Comparison of ENCODE assay signal across 22 mouse cellular contexts in genomic region chr2:112273474-112273873, GRCm38 (mm10). TPM values are rescaled to one million over a fixed set of nuclear protein-coding genes. Genes with fewer than 3 reads are reported as not detected.
DNase-seq lines count a peak whose midpoint lies in the region; TF ChIP-seq lines count a peak whose summit lies in the region.
"Had no signal": no experiment of that assay in that cellular context is flagged by ENCODE, and none has a peak within 500 bp of the region (broad histone marks: within the 10 kb centered on the region; RNA-seq: fewer than 3 reads in every experiment).

No protein-coding gene starts in this region.

- H3K4me3 ChIP-seq in heart, adult 2 months: no peak overlapping the region
- H3K4me3 ChIP-seq: embryonic facial prominence, embryonic 10.5 days; embryonic facial prominence, embryonic 12.5 days; forebrain, embryonic 13.5 days; forebrain, embryonic 15.5 days had no signal

- H3K79me2 ChIP-seq in heart, adult 2 months (replicated peaks; ENCODE audit: control insufficient read depth, insufficient read depth, low read length): peaks cover 3% of the 10 kb centered on the region; the same call in 1 of the 2 replicates

- TF ChIP-seq CTCF in heart, adult 2 months (IDR thresholded peaks at IDR 0.05): no peak

- H3K27me3 ChIP-seq in heart, adult 2 months (ENCODE audit: control insufficient read depth, insufficient read depth, low read length): no peaks in the 10 kb centered on the region
- H3K27me3 ChIP-seq: embryonic facial prominence, embryonic 12.5 days; forebrain, embryonic 13.5 days; forebrain, embryonic 15.5 days had no signal

- no peak for TF ChIP-seq EP300 in heart, adult 2 months (IDR thresholded peaks at IDR 0.05; ENCODE audit: insufficient read depth, low read depth, low read length)

- 56% methylated on average over 6 of the region's 6 CpGs for WGBS in heart, adult 2 months

- peak; percentile 87 for DNase-seq in heart, adult 11 months
- no peak for DNase-seq in heart, adult 2 months
- DNase-seq in ovary, postnatal 36 days (ENCODE audit: low spot score): peak; percentile 31
- DNase-seq in ovary, adult 18-20 months (ENCODE audit: low spot score): no peak
- DNase-seq in kidney, postnatal 4 days: no peak
- DNase-seq: adrenal gland, adult 2 months; adrenal gland, postnatal 10 days; adrenal gland, postnatal 25 days; cerebellum, adult 11-12 months; cerebellum, adult 2 months; cerebellum, adult 9-10 months; cerebellum, postnatal 10 days; cerebellum, postnatal 25 days; forebrain, postnatal 0 days had no signal

- H3K36me3 ChIP-seq in heart, adult 2 months (ENCODE audit: control insufficient read depth, insufficient read depth, low read length): peaks cover 14% of the 10 kb centered on the region
- H3K36me3 ChIP-seq: embryonic facial prominence, embryonic 10.5 days; embryonic facial prominence, embryonic 12.5 days; forebrain, embryonic 15.5 days had no signal

- H3K9ac ChIP-seq in heart, adult 2 months (ENCODE audit: low read depth, low read length): no peak overlapping the region
- H3K9ac ChIP-seq: embryonic facial prominence, embryonic 12.5 days; forebrain, embryonic 13.5 days; forebrain, embryonic 15.5 days; forebrain, postnatal 0 days had no signal

- intact Hi-C loops in heart, adult 2 months (cut with DNase I): no loop called here

- H3K4me1 ChIP-seq in heart, adult 2 months (ENCODE audit: control insufficient read depth, insufficient read depth, low read length): peaks cover 7% of the 10 kb centered on the region
- H3K4me1 ChIP-seq: embryonic facial prominence, embryonic 10.5 days; embryonic facial prominence, embryonic 12.5 days had no signal

- no peak for TF ChIP-seq POLR2A in heart, adult 2 months (IDR thresholded peaks at IDR 0.05; ENCODE audit: insufficient read depth, low read depth, low read length)

- no peak overlapping the region for H3K27ac ChIP-seq in heart, adult 2 months
- H3K27ac ChIP-seq: embryonic facial prominence, embryonic 10.5 days; embryonic facial prominence, embryonic 12.5 days; forebrain, embryonic 13.5 days; forebrain, embryonic 15.5 days had no signal

RNA-seq across cellular contexts. Expression of gene Gm21985, which starts 7.4 kb away (rescaled TPM):
- 1 to 10 TPM in 1 of 2 experiments, under 1 TPM in 1; 0.42 to 1.1 TPM for total RNA-seq in heart, adult 2 months (2021)
- polyA plus RNA-seq in heart, adult 2 months (2012; rRNA removed): not detected in 2 replicates
- total RNA-seq: adrenal gland, postnatal 25 days; adrenal gland, postnatal 4 days had no signal
- polyA plus RNA-seq: adrenal gland, adult 2 months; C2C12; cerebellum, adult 2 months; embryonic facial prominence, embryonic 10.5 days; embryonic facial prominence, embryonic 12.5 days; embryonic facial prominence, embryonic 14.5 days; forebrain, embryonic 13.5 days; forebrain, postnatal 0 days had no signal

RNA-seq across cellular contexts. Expression of gene Slc12a6, which starts 7.8 kb away (rescaled TPM):
- 10 to 100 TPM; 31.1 to 32.9 TPM for total RNA-seq in heart, adult 2 months (2021)
- 23.2 and 44.3 TPM in 2 replicates for polyA plus RNA-seq in heart, adult 2 months (2012; rRNA removed)

RNA-seq across cellular contexts. Expression of gene Nop10, which starts 11.7 kb away (rescaled TPM):
- total RNA-seq in heart, adult 2 months (2021): 10 to 100 TPM; 61.8 to 65.4 TPM
- 89.0 and 113 TPM in 2 replicates for polyA plus RNA-seq in heart, adult 2 months (2012; rRNA removed)

RNA-seq across cellular contexts. Expression of gene Nutm1, which starts 14.4 kb away (rescaled TPM):
- not detected for total RNA-seq in heart, adult 2 months (2021)
- polyA plus RNA-seq in heart, adult 2 months (2012; rRNA removed): not detected in 2 replicates
- total RNA-seq: adrenal gland, adult 2 months; adrenal gland, postnatal 10 days; adrenal gland, postnatal 25 days; adrenal gland, postnatal 4 days; ES-E14; forebrain, postnatal 0 days had no signal
- polyA plus RNA-seq: adrenal gland, adult 2 months; cerebellum, adult 2 months; embryonic facial prominence, embryonic 10.5 days; embryonic facial prominence, embryonic 12.5 days; embryonic facial prominence, embryonic 14.5 days; forebrain, embryonic 13.5 days had no signal

RNA-seq across cellular contexts. Expression of gene Lpcat4, which starts 34.2 kb away (rescaled TPM):
- total RNA-seq in heart, adult 2 months (2021): 1 to 10 TPM; 2.3 TPM
- 6.3 and 11.4 TPM in 2 replicates for polyA plus RNA-seq in heart, adult 2 months (2012; rRNA removed)

Comparison
In these comparisons a context has a peak if more than half of its experiments do, and no peak if none do; other contexts are left out.
1. DNase-seq: peak in heart, adult 11 months (single experiment) and ovary, postnatal 36 days (single experiment); none in heart, adult 2 months (0 of 2), ovary, adult 18-20 months (single experiment) and kidney, postnatal 4 days (0 of 2).